Mouse (Mus musculus) megakaryocyte, embryonic 14.5 days (primary cell): ENCODE results near the gene Tnk1.

ENCODE experiments used
- FLI1 ChIP-seq: IDR thresholded peaks from 2 replicates; pipeline ENCODE4 v1.6.1; 2012; ENCODE audit warnings: low read length, inconsistent platforms, mixed read lengths
- GATA1 ChIP-seq: IDR thresholded peaks from 3 replicates; pipeline ENCODE4 v1.6.1; 2012; ENCODE audit warnings: mixed read lengths, low read length, inconsistent platforms, borderline replicate concordance

DNA sequence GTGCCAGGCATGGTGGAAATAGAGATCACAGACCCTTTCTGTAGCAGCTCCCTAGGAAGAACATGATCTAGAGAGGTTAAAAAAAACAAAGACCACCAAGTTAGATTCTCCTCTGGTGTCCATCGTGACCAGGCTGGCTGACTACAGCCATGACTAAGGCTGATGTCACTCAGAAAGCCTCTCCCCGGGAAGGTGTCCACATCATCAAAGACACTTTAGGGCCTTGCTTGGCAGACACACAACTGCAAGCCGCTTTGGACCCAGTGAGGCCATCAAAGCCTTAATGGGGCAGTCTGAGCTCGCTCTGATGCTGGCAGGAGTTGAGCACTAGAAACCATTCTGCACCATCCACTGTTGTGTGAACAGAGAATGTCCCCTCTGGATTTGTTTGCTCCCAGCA, 13.9 kb upstream of the Tnk1 start:
- TF ChIP-seq GATA1 (no peak), FLI1 (no peak)
